Mouse (Mus musculus): ENCODE data around the gene Gm11214.

DNA sequence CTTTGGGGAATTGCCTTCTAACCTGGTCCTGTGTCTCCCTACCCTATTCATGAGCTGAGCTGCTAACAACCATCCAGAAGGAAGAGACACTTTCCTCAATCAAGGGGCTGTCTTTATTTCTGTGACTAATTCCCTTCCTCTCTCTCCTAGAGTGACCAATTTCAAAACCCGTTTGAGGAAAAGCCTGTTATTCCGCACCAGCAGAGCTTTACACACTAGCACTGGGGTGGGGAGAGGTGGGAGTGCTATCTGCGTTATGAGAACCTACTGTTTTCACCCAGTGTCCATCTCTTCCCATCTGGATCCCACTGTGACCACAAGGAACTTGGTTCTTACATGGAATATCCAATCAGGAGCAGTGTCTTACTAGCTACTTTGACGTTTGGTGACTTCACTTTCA, 4.1 kb downstream of the Gm11214 start:
- TF ChIP-seq CTCF (IDR thresholded peaks at IDR 0.05; ENCODE audit: low read depth) (no peak), EP300 (optimal IDR thresholded peaks at IDR 0.05) (no peak)
